Mouse (Mus musculus): ENCODE measurements around the gene Trib2.

DNA sequence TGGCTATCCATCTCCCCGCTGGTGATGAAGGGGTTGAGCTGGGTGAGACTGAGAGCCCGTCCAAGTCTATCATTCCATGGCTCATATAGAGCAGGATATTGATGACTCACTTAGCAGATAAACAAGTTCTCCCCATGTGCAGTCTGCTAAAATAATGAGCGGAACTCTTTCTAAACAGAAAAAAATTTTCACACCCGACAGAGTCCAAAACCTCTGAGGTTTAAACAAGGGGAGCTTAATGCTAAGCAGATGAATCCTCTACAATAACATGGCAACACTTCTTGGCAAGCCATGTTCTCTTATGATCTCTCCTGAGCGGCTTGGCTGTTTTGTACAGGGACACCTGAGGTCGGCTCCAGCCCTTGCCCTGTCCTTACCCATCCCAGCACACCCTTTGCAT lies 45.0 kb downstream of the Trib2 start:
- TF ChIP-seq CTCF (conservative IDR thresholded peaks at IDR 0.05 in 1 of 2, IDR thresholded peaks at IDR 0.05 in 1 of 2; ENCODE audit: low read depth in 2 of 2, low read length in 2 of 2) = no peak
- TF ChIP-seq POLR2A (IDR thresholded peaks at IDR 0.05; ENCODE audit: low read depth, low read length) = no peak
- TF ChIP-seq JUND (conservative IDR thresholded peaks at IDR 0.05; ENCODE audit: low read depth, low read length) = no peak
- TF ChIP-seq IRF4 (IDR thresholded peaks at IDR 0.05; ENCODE audit: low read depth, low read length) = no peak
- TF ChIP-seq POLR2AphosphoS2 (IDR thresholded peaks at IDR 0.05; ENCODE audit: low read depth, low read length) = no peak
- TF ChIP-seq MAX (IDR thresholded peaks at IDR 0.05; ENCODE audit: low read length) = no peak
- no peak for TF ChIP-seq KAT2A (IDR thresholded peaks at IDR 0.05; ENCODE audit: insufficient replicate concordance, low read length)
- TF ChIP-seq BHLHE40 (IDR thresholded peaks at IDR 0.05; ENCODE audit: low read depth, low read length) = no peak
- no peak for TF ChIP-seq E2F4 (IDR thresholded peaks at IDR 0.05; ENCODE audit: insufficient replicate concordance, low read depth, low read length)
- TF ChIP-seq SMC3 (IDR thresholded peaks at IDR 0.05; ENCODE audit: low read depth, low read length) = no peak
- TF ChIP-seq ZMIZ1 (IDR thresholded peaks at IDR 0.05; ENCODE audit: low read depth, low read length) = no peak
- no peak for TF ChIP-seq ETS1 (conservative IDR thresholded peaks at IDR 0.05; ENCODE audit: low read depth, low read length)
- TF ChIP-seq USF1 (IDR thresholded peaks at IDR 0.05; ENCODE audit: low read depth, low read length) = no peak
